Mouse (Mus musculus) stomach, postnatal 0 days (tissue): ENCODE data around the gene Lef1. TPM values are rescaled to one million over a fixed set of nuclear protein-coding genes. Genes with fewer than 3 reads are reported as not detected.

Source experiments
- ATAC-seq: fragments of 200-750 bp; cut with Nextera tagmentation; 2 replicates; pipeline ENCODE4 v1.8.0; 2017; ENCODE audit not compliant: low FRiP score, low TSS enrichment
- DNase-seq: peaks from one replicate; pipeline ENCODE4 v3.0.0-alpha.2; 2016; ENCODE audit warnings: low spot score
- H3K27ac ChIP-seq: fragments of 300-500 bp; sonication (generic); replicated peaks from 2 replicates; pipeline ENCODE4 v1.5.1; 2014; ENCODE audit warnings: mild to moderate bottlenecking, control low read depth
- H3K27me3 ChIP-seq: fragments of 300-500 bp; sonication (generic); 2 replicates; pipeline ENCODE4 v1.6.1; 2014; ENCODE audit warnings: low read length; ENCODE audit not compliant: control insufficient read depth, insufficient read depth
- H3K36me3 ChIP-seq: fragments of 300-500 bp; sonication (generic); 2 replicates; pipeline ENCODE4 v1.6.1; 2014; ENCODE audit warnings: low read length, mixed read lengths; ENCODE audit not compliant: control insufficient read depth, insufficient read depth
- H3K4me1 ChIP-seq: fragments of 300-500 bp; sonication (generic); replicated peaks from 2 replicates; pipeline ENCODE4 v1.6.1; 2014; ENCODE audit warnings: antibody characterized with exemption; ENCODE audit not compliant: control insufficient read depth, insufficient read depth
- H3K4me2 ChIP-seq: fragments of 300-500 bp; sonication (generic); replicated peaks from 2 replicates; pipeline ENCODE4 v1.6.1; 2014; ENCODE audit warnings: low read depth, mild to moderate bottlenecking, control low read depth, moderate library complexity
- H3K4me3 ChIP-seq: fragments of 300-500 bp; sonication (generic); 2 replicates; pipeline ENCODE4 v1.5.1; 2014; ENCODE audit warnings: low read depth, low read length, control low read depth
- H3K9ac ChIP-seq: fragments of 300-500 bp; sonication (generic); 2 replicates; pipeline ENCODE4 v1.6.1; 2014; ENCODE audit warnings: mild to moderate bottlenecking, low read length, control low read depth, mixed read lengths
- H3K9me3 ChIP-seq: fragments of 300-500 bp; sonication (generic); 2 replicates; pipeline ENCODE4 v1.6.1; 2016; ENCODE audit warnings: low read length; ENCODE audit not compliant: control insufficient read depth
- CTCF ChIP-seq: IDR thresholded peaks from 2 replicates; pipeline ENCODE4 v1.5.1; 2016; ENCODE audit warnings: antibody characterized with exemption, low read depth, mild to moderate bottlenecking, moderate library complexity
- EP300 ChIP-seq: optimal IDR thresholded peaks from 2 replicates; pipeline ENCODE3; 2016; ENCODE audit warnings: antibody characterized with exemption
- WGBS: fragments of 180-500 bp; shearing (Covaris S2); extraction: QIAGEN DNeasy Blood & Tissue Kit; methylation state at CpG from one replicate; pipeline ENCODE4 v1.1.7; 2014; 5-methylcytosine and 5-hydroxymethylcytosine counted together
- polyA plus RNA-seq: library from polyadenylated mRNA; unstranded; fragments of >200 nt; fragmentation: Nextera tagmentation; extraction: Ambion mirVana; gene quantifications from 2 replicates; pipeline ENCODE4 v1.2.1, GENCODE M21; 2015

Lef1 gene
- polyA plus RNA-seq, 1 experiment from 2014 or later = 0.50 TPM

- no peak for TF ChIP-seq EP300
- no peak for TF ChIP-seq CTCF
- Histone ChIP-seq H3K36me3 (no peaks in the 10 kb centered on the region), H3K4me2 (no peak overlapping the region), H3K9me3 (no peaks in the 10 kb centered on the region), H3K27ac (no peak overlapping the region), H3K27me3 (no peaks in the 10 kb centered on the region), H3K4me1 (no peaks in the 10 kb centered on the region), H3K9ac (no peak overlapping the region), H3K4me3 (no peak overlapping the region)
- ATAC-seq = no peak
- WGBS = 87% methylated on average over 4 of the region's 4 CpGs
- DNase-seq = no peak
These were observed 36.3 kb upstream of the Lef1 start for GRCm38 (mm10) chr3:131073946-131074345.

GRCm38 (mm10) chr3:131078041-131078621, 32.1 kb upstream of the Lef1 start:
- Histone ChIP-seq H3K27me3 (no peaks in the 10 kb centered on the region), H3K9ac (no peak overlapping the region), H3K36me3 (no peaks in the 10 kb centered on the region), H3K4me2 (no peak overlapping the region), H3K4me1 (no peaks in the 10 kb centered on the region), H3K4me3 (no peak overlapping the region), H3K27ac (no peak overlapping the region), H3K9me3 (no peaks in the 10 kb centered on the region)
- ATAC-seq (no peak), DNase-seq (no peak)
- 85% methylated on average over 6 of the region's 6 CpGs for WGBS
- no peak for TF ChIP-seq CTCF
- no peak for TF ChIP-seq EP300

- no peak overlapping the region for H3K4me3 ChIP-seq
- H3K27me3 ChIP-seq = no peaks in the 10 kb centered on the region
- H3K4me1 ChIP-seq = no peaks in the 10 kb centered on the region
- no peak overlapping the region for H3K4me2 ChIP-seq
- no peaks in the 10 kb centered on the region for H3K9me3 ChIP-seq
- ATAC-seq = no peak
- no peak overlapping the region for H3K27ac ChIP-seq
- no peak for DNase-seq
- H3K9ac ChIP-seq = no peak overlapping the region
- TF ChIP-seq EP300 (no peak), CTCF (no peak)
- H3K36me3 ChIP-seq = no peaks in the 10 kb centered on the region
- WGBS = 56% methylated on average over 5 of the region's 5 CpGs
These were observed 31.6 kb upstream of the Lef1 start for GRCm38 (mm10) chr3:131078719-131079118.

GRCm38 (mm10) chr3:131083722-131084121, 26.5 kb upstream of the Lef1 start:
- Histone ChIP-seq H3K4me3 (no peak overlapping the region), H3K27me3 (no peaks in the 10 kb centered on the region), H3K9ac (no peak overlapping the region), H3K4me2 (no peak overlapping the region), H3K4me1 (no peaks in the 10 kb centered on the region), H3K36me3 (no peaks in the 10 kb centered on the region), H3K27ac (no peak overlapping the region), H3K9me3 (no peaks in the 10 kb centered on the region)
- no peak for ATAC-seq
- no peak for DNase-seq
- WGBS = 64% methylated on average over 6 of the region's 6 CpGs
- TF ChIP-seq CTCF (no peak), EP300 (no peak)

- Histone ChIP-seq H3K4me1 (no peaks in the 10 kb centered on the region), H3K4me3 (peak overlapping the region; percentile 15), H3K27ac (no peak overlapping the region), H3K4me2 (peak overlapping the region; percentile 48), H3K9me3 (no peaks in the 10 kb centered on the region), H3K36me3 (no peaks in the 10 kb centered on the region), H3K9ac (peak overlapping the region; percentile 14; the same call in 1 of the 2 replicates), H3K27me3 (no peaks in the 10 kb centered on the region)
- DNase-seq (no peak), ATAC-seq (no peak)
- WGBS = 11% methylated on average over 30 of the region's 30 CpGs
- TF ChIP-seq CTCF (no peak), EP300 (no peak)
These were observed 25.3 kb upstream of the Lef1 start for GRCm38 (mm10) chr3:131084718-131085561.

- Histone ChIP-seq H3K4me1 (no peaks in the 10 kb centered on the region), H3K27ac (no peak overlapping the region), H3K9ac (no peak overlapping the region), H3K27me3 (no peaks in the 10 kb centered on the region), H3K36me3 (no peaks in the 10 kb centered on the region), H3K4me2 (no peak overlapping the region), H3K9me3 (no peaks in the 10 kb centered on the region), H3K4me3 (no peak overlapping the region)
- WGBS = 71% methylated on average over 9 of the region's 9 CpGs
- TF ChIP-seq CTCF (no peak), EP300 (no peak)
- no peak for ATAC-seq
- no peak for DNase-seq
These were observed 24.3 kb upstream of the Lef1 start for GRCm38 (mm10) chr3:131085978-131086377.
